Mouse (Mus musculus): ENCODE data around the gene Thegl. TPM values are rescaled to one million over a fixed set of nuclear protein-coding genes. Genes with fewer than 3 reads are reported as not detected.
"Not testable (repeated sequence)": the region's sequence is repeated elsewhere in the genome, so short reads cannot be mapped to it uniquely, and the experiment has no call there.

Thegl gene
- polyA plus RNA-seq, 1 experiment from 2014 or later, result 0.14 TPM

DNA sequence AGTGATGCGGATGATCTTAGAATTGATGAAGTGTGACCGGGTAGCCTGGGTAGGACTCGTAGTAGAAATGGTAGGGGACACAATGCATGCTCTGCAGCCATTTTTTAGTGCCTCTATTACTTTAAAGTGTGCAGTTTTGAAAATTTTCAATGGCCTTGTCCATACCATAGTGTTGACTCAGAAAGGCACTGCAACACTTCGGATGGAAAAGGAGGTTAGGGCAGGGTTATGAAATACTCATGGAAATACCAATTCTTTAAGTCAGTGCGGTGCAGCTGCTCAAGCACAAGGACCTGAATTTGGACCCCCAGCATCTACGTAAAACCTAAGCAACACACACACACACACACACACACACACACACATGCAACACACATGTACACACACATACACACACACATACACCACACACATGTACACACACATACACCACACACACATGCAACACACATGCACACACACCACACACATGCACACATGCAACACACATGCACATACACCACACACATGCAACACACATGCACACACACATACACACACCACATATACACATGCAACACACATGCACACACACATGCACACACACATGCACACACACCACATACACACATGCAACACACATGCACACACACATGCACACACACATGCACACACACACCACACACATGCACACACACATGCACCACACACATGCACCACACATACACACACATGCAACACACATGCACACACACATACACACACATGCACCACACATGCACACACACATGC, 11.6 kb upstream of the Thegl start, which contains the start of gene Arl9:
Gene Arl9, plus strand, starts transcription at position 5 of the 771 bp plus-strand sequence.
- no peak within 1 kb of the TSS for H3K4me3 ChIP-seq (replicated peaks; ENCODE audit: low read depth, low read length)
- no peaks in the 10 kb centered on the region for H3K4me1 ChIP-seq (replicated peaks; ENCODE audit: insufficient read depth, low read length)
- no peaks in the 10 kb centered on the region for H3K9me3 ChIP-seq (replicated peaks; ENCODE audit: low read length)
- H3K27me3 ChIP-seq (ENCODE audit: insufficient read depth, low read length), result no peaks in the 10 kb centered on the region
- ATAC-seq (replicated peaks; ENCODE audit: low FRiP score, low read depth) (no peak), DNase-seq (ENCODE audit: low spot score) (no peak)
- H3K27ac ChIP-seq, result no peak within 1 kb of the TSS
- 94% methylated on average over 6 of the region's 6 CpGs for WGBS
- no peak within 1 kb of the TSS for H3K4me2 ChIP-seq (ENCODE audit: low read length)
- TF ChIP-seq CTCF (IDR thresholded peaks at IDR 0.05; ENCODE audit: low read depth), result no peak
- peaks cover 6% of the 10 kb centered on the region; the same call in 1 of the 2 replicates for H3K36me3 ChIP-seq (ENCODE audit: insufficient read depth, low read length)
- no peak within 1 kb of the TSS for H3K9ac ChIP-seq (ENCODE audit: low read depth, low read length)

DNA sequence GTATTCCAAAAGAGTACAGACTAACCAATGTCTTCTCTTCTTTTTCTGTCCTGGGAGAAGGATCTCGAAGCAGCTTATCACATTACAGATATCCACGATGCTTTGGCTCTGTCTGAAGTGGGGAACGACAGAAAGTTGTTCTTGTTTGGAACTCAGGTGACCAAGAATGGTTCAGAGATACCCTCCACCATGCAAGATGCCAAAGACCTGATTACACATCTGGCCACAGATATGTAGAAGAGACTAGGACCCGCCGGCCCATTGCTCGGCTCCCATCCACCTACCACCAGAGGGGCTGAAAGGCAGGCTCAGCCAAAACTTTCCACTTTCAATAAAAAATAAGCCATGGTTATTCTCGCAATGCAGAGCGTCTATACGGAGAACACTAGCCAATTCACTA, 5.5 kb upstream of the Thegl start:
- no peaks in the 10 kb centered on the region for H3K4me1 ChIP-seq (replicated peaks; ENCODE audit: insufficient read depth, low read length)

GRCm38 (mm10) chr5:77011082-77011481, 4.7 kb upstream of the Thegl start:
- WGBS, result 66% methylated on average over 3 of the region's 3 CpGs
- H3K9ac ChIP-seq (ENCODE audit: low read depth, low read length), result no peak overlapping the region
- no peak for ATAC-seq (replicated peaks; ENCODE audit: low FRiP score, low read depth)

More for the DNA sequence above, 5.5 kb upstream of the Thegl start:
- Histone ChIP-seq H3K4me3 (replicated peaks; ENCODE audit: low read depth, low read length) (no peak overlapping the region), H3K9ac (ENCODE audit: low read depth, low read length) (no peak overlapping the region), H3K9me3 (replicated peaks; ENCODE audit: low read length) (no peaks in the 10 kb centered on the region), H3K4me2 (ENCODE audit: low read length) (no peak overlapping the region), H3K36me3 (ENCODE audit: insufficient read depth, low read length) (no peaks in the 10 kb centered on the region), H3K27ac (no peak overlapping the region), H3K27me3 (ENCODE audit: insufficient read depth, low read length) (no peaks in the 10 kb centered on the region)
- no peak for TF ChIP-seq CTCF (IDR thresholded peaks at IDR 0.05; ENCODE audit: low read depth)
- WGBS, result 92% methylated on average over 9 of the region's 9 CpGs
- no peak for DNase-seq (ENCODE audit: low spot score)
- ATAC-seq (replicated peaks; ENCODE audit: low FRiP score, low read depth), result no peak

DNA sequence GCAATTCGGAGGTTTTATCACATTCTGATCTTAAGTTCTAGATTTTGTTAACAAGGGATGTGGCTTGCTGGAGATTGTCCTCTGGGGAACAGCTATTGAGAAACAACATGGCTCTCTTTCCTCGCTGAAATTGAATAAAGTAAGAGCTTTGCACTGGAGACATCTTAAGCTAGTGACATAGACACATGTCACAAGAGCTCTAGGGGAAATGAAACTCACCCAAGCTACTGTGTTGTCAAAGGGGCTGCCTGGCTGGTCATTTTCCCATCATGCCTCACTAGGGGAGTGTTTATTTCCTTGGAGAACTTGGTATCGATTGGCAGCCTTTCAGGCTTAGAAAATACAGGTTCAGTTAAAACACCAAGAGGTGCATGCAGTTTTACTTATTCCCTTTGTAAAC, 2.7 kb upstream of the Thegl start:
- Histone ChIP-seq H3K27ac (no peak overlapping the region), H3K36me3 (ENCODE audit: insufficient read depth, low read length) (no peaks in the 10 kb centered on the region), H3K4me3 (replicated peaks; ENCODE audit: low read depth, low read length) (no peak overlapping the region), H3K4me2 (ENCODE audit: low read length) (no peak overlapping the region), H3K9ac (ENCODE audit: low read depth, low read length) (no peak overlapping the region), H3K27me3 (ENCODE audit: insufficient read depth, low read length) (no peaks in the 10 kb centered on the region), H3K9me3 (replicated peaks; ENCODE audit: low read length) (no peaks in the 10 kb centered on the region), H3K4me1 (replicated peaks; ENCODE audit: insufficient read depth, low read length) (no peaks in the 10 kb centered on the region; the same call in 1 of the 2 replicates)
- DNase-seq (ENCODE audit: low spot score) (no peak), ATAC-seq (replicated peaks; ENCODE audit: low FRiP score, low read depth) (no peak)
- whole genome bisulfite sequencing, result 75% methylated on average over 3 of the region's 3 CpGs
- TF ChIP-seq CTCF (IDR thresholded peaks at IDR 0.05; ENCODE audit: low read depth), result no peak

More at GRCm38 (mm10) chr5:77011082-77011481, 4.7 kb upstream of the Thegl start:
- Histone ChIP-seq H3K27me3 (ENCODE audit: insufficient read depth, low read length) (no peaks in the 10 kb centered on the region), H3K4me3 (replicated peaks; ENCODE audit: low read depth, low read length) (no peak overlapping the region), H3K9me3 (replicated peaks; ENCODE audit: low read length) (no peaks in the 10 kb centered on the region), H3K4me2 (ENCODE audit: low read length) (no peak overlapping the region), H3K36me3 (ENCODE audit: insufficient read depth, low read length) (no peaks in the 10 kb centered on the region), H3K4me1 (replicated peaks; ENCODE audit: insufficient read depth, low read length) (no peaks in the 10 kb centered on the region; the same call in 1 of the 2 replicates), H3K27ac (no peak overlapping the region)
- DNase-seq (ENCODE audit: low spot score), result no peak
- TF ChIP-seq CTCF (IDR thresholded peaks at IDR 0.05; ENCODE audit: low read depth), result no peak

- Histone ChIP-seq H3K9ac (ENCODE audit: low read depth, low read length) (no peak overlapping the region), H3K4me3 (replicated peaks; ENCODE audit: low read depth, low read length) (no peak overlapping the region), H3K27me3 (ENCODE audit: insufficient read depth, low read length) (no peaks in the 10 kb centered on the region), H3K27ac (no peak overlapping the region), H3K9me3 (replicated peaks; ENCODE audit: low read length) (no peaks in the 10 kb centered on the region), H3K36me3 (ENCODE audit: insufficient read depth, low read length) (no peaks in the 10 kb centered on the region), H3K4me2 (ENCODE audit: low read length) (no peak overlapping the region), H3K4me1 (replicated peaks; ENCODE audit: insufficient read depth, low read length) (no peaks in the 10 kb centered on the region)
- ATAC-seq (replicated peaks; ENCODE audit: low FRiP score, low read depth) (no peak), DNase-seq (ENCODE audit: low spot score) (no peak)
- WGBS, result 65% methylated on average over 3 of the region's 3 CpGs
- TF ChIP-seq CTCF (IDR thresholded peaks at IDR 0.05; ENCODE audit: low read depth), result no peak
Measured at GRCm38 (mm10) chr5:77028034-77028433, 12.2 kb downstream of the Thegl start.

DNA sequence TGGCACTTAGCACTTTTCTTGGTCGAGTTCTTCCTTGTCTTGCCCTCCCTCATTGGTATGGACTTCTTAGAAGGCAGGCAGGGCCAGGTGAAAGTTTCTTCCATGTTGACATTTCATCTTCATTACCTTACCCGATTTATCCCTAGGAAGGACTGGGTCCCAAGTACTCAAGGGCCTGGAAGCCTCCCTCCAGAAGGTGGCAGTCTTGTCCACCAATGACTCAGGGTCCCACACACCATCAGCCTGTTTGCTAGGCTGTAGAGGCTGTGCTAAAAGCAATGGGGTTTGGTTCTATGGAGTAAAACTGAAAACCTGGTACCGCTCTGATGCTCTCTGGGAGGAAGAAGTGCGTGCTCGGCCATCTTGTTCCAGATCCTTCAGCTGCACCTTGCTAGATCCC, 13.9 kb downstream of the Thegl start:
- ATAC-seq (replicated peaks; ENCODE audit: low FRiP score, low read depth), result no peak
- H3K27me3 ChIP-seq (ENCODE audit: insufficient read depth, low read length), result no peaks in the 10 kb centered on the region
- H3K36me3 ChIP-seq (ENCODE audit: insufficient read depth, low read length), result no peaks in the 10 kb centered on the region
- H3K9me3 ChIP-seq (replicated peaks; ENCODE audit: low read length), result no peaks in the 10 kb centered on the region
- no peak overlapping the region for H3K27ac ChIP-seq
- peak; percentile 52 for DNase-seq (ENCODE audit: low spot score)
- peak; percentile 67 for TF ChIP-seq CTCF (IDR thresholded peaks at IDR 0.05; ENCODE audit: low read depth)
- H3K4me3 ChIP-seq (replicated peaks; ENCODE audit: low read depth, low read length), result no peak overlapping the region
- no peak overlapping the region for H3K4me2 ChIP-seq (ENCODE audit: low read length)
- H3K4me1 ChIP-seq (replicated peaks; ENCODE audit: insufficient read depth, low read length), result no peaks in the 10 kb centered on the region
- 82% methylated on average over 5 of the region's 5 CpGs for WGBS
- H3K9ac ChIP-seq (ENCODE audit: low read depth, low read length), result no peak overlapping the region

- not testable (repeated sequence) for H3K27ac ChIP-seq; H3K27me3 ChIP-seq (ENCODE audit: insufficient read depth, low read length); H3K4me2 ChIP-seq (ENCODE audit: low read length); H3K9ac ChIP-seq (ENCODE audit: low read depth, low read length); H3K36me3 ChIP-seq (ENCODE audit: insufficient read depth, low read length); ATAC-seq (replicated peaks; ENCODE audit: low FRiP score, low read depth); H3K9me3 ChIP-seq (replicated peaks; ENCODE audit: low read length); DNase-seq (ENCODE audit: low spot score); H3K4me1 ChIP-seq (replicated peaks; ENCODE audit: insufficient read depth, low read length); H3K4me3 ChIP-seq (replicated peaks; ENCODE audit: low read depth, low read length)
Measured at GRCm38 (mm10) chr5:77035101-77035500, 19.3 kb downstream of the Thegl start.

Measured in kidney, postnatal 0 days (tissue).